Comparison of ENCODE assay signal across 17 mouse cellular contexts in genomic region chr9:54270889-54271288, GRCm38 (mm10). TPM values are rescaled to one million over a fixed set of nuclear protein-coding genes. Genes with fewer than 3 reads are reported as not detected.
DNase-seq lines count a peak whose midpoint lies in the region; ATAC-seq and TF ChIP-seq lines count a peak whose summit lies in the region.
"Had no signal": no experiment of that assay in that cellular context is flagged by ENCODE, and none has a peak within 500 bp of the region (broad histone marks: within the 10 kb centered on the region; RNA-seq: fewer than 3 reads in every experiment).

No protein-coding gene starts in this region.

- DNase-seq in lung, embryonic 14.5 days = peak; percentile 66
- no peak for DNase-seq in lung, adult 2 months
- DNase-seq in ES-CJ7 (ENCODE audit: low read depth, low spot score) (peak; percentile 19), NIH3T3 (ENCODE audit: low read depth) (peak; percentile 48)
- DNase-seq in embryonic facial prominence, embryonic 14.5 days (ENCODE audit: low spot score) = peak; percentile 39
- no peak for DNase-seq in right cerebral cortex, postnatal 4 days
- DNase-seq in thymus, postnatal 10 days (ENCODE audit: low spot score in 2 of 2) = no peak
- DNase-seq: adrenal gland, adult 8-10 months; cerebellum, postnatal 25 days had no signal

- H3K27ac ChIP-seq in lung, embryonic 14.5 days (ENCODE audit: low read depth) = no peak overlapping the region
- no peak overlapping the region for H3K27ac ChIP-seq in embryonic facial prominence, embryonic 14.5 days (replicated peaks; ENCODE audit: low read depth, low read length)
- H3K27ac ChIP-seq: left cerebral cortex, adult 2 months; stomach, postnatal 0 days had no signal

- no peaks in the 10 kb centered on the region for H3K9me3 ChIP-seq in lung, embryonic 14.5 days (ENCODE audit: low read depth, low read length)
- H3K9me3 ChIP-seq in embryonic facial prominence, embryonic 14.5 days (ENCODE audit: control insufficient read depth, low read length) = no peaks in the 10 kb centered on the region

- 33% methylated on average over 5 of the region's 5 CpGs for WGBS in lung, embryonic 14.5 days
- WGBS in lung, adult 2 months = 29% methylated on average over 5 of the region's 5 CpGs
- 40% methylated on average over 5 of the region's 5 CpGs for WGBS in embryonic facial prominence, embryonic 14.5 days

- H3K36me3 ChIP-seq in lung, embryonic 14.5 days (ENCODE audit: insufficient read depth) = no peaks in the 10 kb centered on the region
- H3K36me3 ChIP-seq in embryonic facial prominence, embryonic 14.5 days (ENCODE audit: control insufficient read depth, insufficient read depth, low read length) = no peaks in the 10 kb centered on the region

- no peak overlapping the region for H3K4me3 ChIP-seq in lung, embryonic 14.5 days (ENCODE audit: low read depth, low read length)
- no peak overlapping the region for H3K4me3 ChIP-seq in lung, adult 2 months (replicated peaks; ENCODE audit: extremely low read depth, low read depth, low read length)
- H3K4me3 ChIP-seq in embryonic facial prominence, embryonic 14.5 days (ENCODE audit: low read depth, low read length) = no peak overlapping the region
- H3K4me3 ChIP-seq: erythroblast, embryonic 14.5 days; left cerebral cortex, adult 2 months had no signal

- no peak for ATAC-seq in lung, embryonic 14.5 days (ENCODE audit: insufficient read depth)
- no peak for ATAC-seq in embryonic facial prominence, embryonic 14.5 days (ENCODE audit: low read depth)
- ATAC-seq: midbrain, embryonic 16.5 days had no signal

- no peak for TF ChIP-seq POLR2A in lung, adult 2 months (IDR thresholded peaks at IDR 0.05; ENCODE audit: borderline replicate concordance, extremely low read depth, low read depth, low read length)

- no peak overlapping the region for H3K9ac ChIP-seq in lung, embryonic 14.5 days
- no peak overlapping the region for H3K9ac ChIP-seq in embryonic facial prominence, embryonic 14.5 days (ENCODE audit: low read depth, low read length)

- no peaks in the 10 kb centered on the region for H3K4me1 ChIP-seq in lung, embryonic 14.5 days (ENCODE audit: insufficient read depth)
- no peaks in the 10 kb centered on the region for H3K4me1 ChIP-seq in lung, adult 2 months (ENCODE audit: control insufficient read depth, insufficient read depth, low read length)
- H3K4me1 ChIP-seq in embryonic facial prominence, embryonic 14.5 days (ENCODE audit: control insufficient read depth, insufficient read depth, low read length) = no peaks in the 10 kb centered on the region

- TF ChIP-seq CTCF in lung, embryonic 14.5 days (IDR thresholded peaks at IDR 0.05; ENCODE audit: low read depth) = no peak
- TF ChIP-seq CTCF in lung, adult 2 months (IDR thresholded peaks at IDR 0.05; ENCODE audit: insufficient read depth, low read length) = no peak

- H3K27me3 ChIP-seq in lung, embryonic 14.5 days (ENCODE audit: insufficient read depth, low read length) = no peaks in the 10 kb centered on the region
- no peaks in the 10 kb centered on the region for H3K27me3 ChIP-seq in embryonic facial prominence, embryonic 14.5 days (replicated peaks; ENCODE audit: control insufficient read depth, insufficient read depth, low read length)

- no peak overlapping the region for H3K4me2 ChIP-seq in lung, embryonic 14.5 days
- no peak overlapping the region for H3K4me2 ChIP-seq in embryonic facial prominence, embryonic 14.5 days (ENCODE audit: low read depth, low read length)

RNA-seq across cellular contexts. Expression of gene Cyp19a1, which starts 3.0 kb away (rescaled TPM):
- polyA plus RNA-seq in lung, embryonic 14.5 days (2014; fragmentation: Nextera tagmentation; extraction: Ambion mirVana) = not detected in 2 replicates
- not detected in 2 replicates for polyA plus RNA-seq in lung, adult 2 months (2012; rRNA removed)
- not detected in 2 replicates for polyA plus RNA-seq in embryonic facial prominence, embryonic 14.5 days (2014; fragmentation: Nextera tagmentation; extraction: Ambion mirVana)
- polyA plus RNA-seq: heart, postnatal 0 days; liver, adult 2 months; neural tube, embryonic 14.5 days; small intestine, adult 2 months; stomach, postnatal 0 days had no signal

RNA-seq across cellular contexts. Expression of gene Gldn, which starts 15.4 kb away (rescaled TPM):
- polyA plus RNA-seq in lung, embryonic 14.5 days (2014; fragmentation: Nextera tagmentation; extraction: Ambion mirVana) = not detected in 2 replicates
- 0.08 and 0.27 TPM in 2 replicates for polyA plus RNA-seq in lung, adult 2 months (2012; rRNA removed)
- 0.59 and 0.72 TPM in 2 replicates for polyA plus RNA-seq in embryonic facial prominence, embryonic 14.5 days (2014; fragmentation: Nextera tagmentation; extraction: Ambion mirVana)
- polyA plus RNA-seq: erythroblast, embryonic 14.5 days; heart, postnatal 0 days; liver, adult 2 months; small intestine, adult 2 months; stomach, postnatal 0 days had no signal

Comparison
In these comparisons a context has a peak if more than half of its experiments do, and no peak if none do; other contexts are left out.
1. DNase-seq: peak in lung, embryonic 14.5 days (single experiment), ES-CJ7 (single experiment), NIH3T3 (single experiment) and embryonic facial prominence, embryonic 14.5 days (single experiment); none in lung, adult 2 months (single experiment), right cerebral cortex, postnatal 4 days (single experiment) and thymus, postnatal 10 days (0 of 2).